17 mouse cellular contexts compared by ENCODE assay signal in the genomic region with DNA sequence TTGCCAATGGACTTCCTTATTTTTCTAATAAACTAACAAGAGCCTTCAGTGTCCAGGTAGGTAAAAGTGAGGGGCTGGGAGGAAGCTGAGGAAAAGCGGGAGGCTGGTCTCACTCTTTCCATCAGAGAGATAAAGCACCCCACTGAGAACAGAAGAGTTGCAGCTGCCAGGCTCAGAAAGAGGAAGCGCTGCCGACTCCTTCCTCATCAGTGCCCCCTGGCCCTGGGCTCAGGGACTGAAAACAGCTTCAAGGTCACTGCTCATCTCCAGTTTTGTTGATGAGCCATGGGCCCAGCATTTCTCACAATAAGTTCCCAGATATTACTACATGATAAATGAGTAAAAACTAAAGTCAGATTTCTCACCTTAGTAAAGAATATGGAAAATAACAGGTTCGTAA. TPM values are rescaled to one million over a fixed set of nuclear protein-coding genes. Genes with fewer than 3 reads are reported as not detected.
DNase-seq lines count a peak whose midpoint lies in the region; ATAC-seq and TF ChIP-seq lines count a peak whose summit lies in the region.
"Had no signal": no experiment of that assay in that cellular context is flagged by ENCODE, and none has a peak within 500 bp of the region (broad histone marks: within the 10 kb centered on the region; RNA-seq: fewer than 3 reads in every experiment).

No protein-coding gene starts in this region.

- peak; percentile 71 for ATAC-seq in megakaryocyte, adult 5-6 weeks (ENCODE audit: poor library complexity, severe bottlenecking)
- ATAC-seq: forebrain, embryonic 16.5 days; hindbrain, postnatal 0 days had no signal

- no peak for TF ChIP-seq POLR2A in spleen, adult 2 months (IDR thresholded peaks at IDR 0.05; ENCODE audit: low read depth, low read length)
- no peak for TF ChIP-seq POLR2A in bone marrow, adult 2 months (IDR thresholded peaks at IDR 0.05; ENCODE audit: borderline replicate concordance, control insufficient read depth, low read depth, low read length)

- no peak overlapping the region for H3K4me3 ChIP-seq in spleen, adult 2 months (ENCODE audit: extremely low read depth, insufficient read depth, insufficient read length)
- H3K4me3 ChIP-seq in bone marrow, adult 2 months (replicated peaks; ENCODE audit: control insufficient read depth, low read depth, low read length), result no peak overlapping the region
- H3K4me3 ChIP-seq: heart, embryonic 10.5 days; liver, embryonic 13.5 days; megakaryocyte, embryonic 14.5 days had no signal

- no peaks in the 10 kb centered on the region for H3K4me1 ChIP-seq in spleen, adult 2 months (ENCODE audit: control insufficient read depth, insufficient read depth, insufficient read length)
- H3K4me1 ChIP-seq in bone marrow, adult 2 months (ENCODE audit: control insufficient read depth, insufficient read depth, low read length), result no peaks in the 10 kb centered on the region
- H3K4me1 ChIP-seq: heart, embryonic 10.5 days; megakaryocyte, embryonic 14.5 days had no signal

- no peaks in the 10 kb centered on the region for H3K27me3 ChIP-seq in spleen, adult 2 months (ENCODE audit: control insufficient read depth, insufficient read depth, low read length)
- H3K27me3 ChIP-seq: liver, embryonic 13.5 days had no signal

- H3K36me3 ChIP-seq in spleen, adult 2 months (ENCODE audit: control insufficient read depth, insufficient read depth, low read length), result no peaks in the 10 kb centered on the region
- H3K36me3 ChIP-seq: heart, embryonic 10.5 days; liver, embryonic 13.5 days had no signal

- 26% methylated on average over 4 of the region's 4 CpGs for WGBS in spleen, adult 2 months
- WGBS in bone marrow, adult 2 months, result 22% methylated on average over 4 of the region's 4 CpGs

- no peak overlapping the region for H3K27ac ChIP-seq in spleen, adult 2 months (ENCODE audit: insufficient read depth, low read length)
- no peak overlapping the region for H3K27ac ChIP-seq in bone marrow, adult 2 months (ENCODE audit: control insufficient read depth, insufficient read depth, low read depth, low read length, poor library complexity)
- H3K27ac ChIP-seq: heart, embryonic 10.5 days; hindbrain, postnatal 0 days; liver, embryonic 13.5 days had no signal

- DNase-seq in spleen, adult 2 months (ENCODE audit: low read depth in 1 of 2, low spot score in 2 of 2), result peak in 1 of 2 experiments; percentile 43
- no peak for DNase-seq in spleen, adult 12 weeks (ENCODE audit: low spot score)
- DNase-seq in embryo, embryonic 10 days (ENCODE audit: low spot score), result no peak
- DNase-seq in cerebellum, adult 18-20 months, result no peak
- no peak for DNase-seq in yolk sac, embryonic 10.5 days (ENCODE audit: low spot score)
- DNase-seq: cerebellum, postnatal 14 days; heart, postnatal 14 days; kidney, adult 2 months; kidney, postnatal 25 days; liver, embryonic 13.5 days; right cerebral cortex, postnatal 25 days had no signal

- TF ChIP-seq CTCF in spleen, adult 2 months (IDR thresholded peaks at IDR 0.05; ENCODE audit: extremely low read depth, insufficient read depth, insufficient read length, insufficient replicate concordance), result peak; percentile 25; the same call in 1 of the 2 replicates
- TF ChIP-seq CTCF in bone marrow, adult 2 months (IDR thresholded peaks at IDR 0.05; ENCODE audit: control insufficient read depth, insufficient read depth, low read length), result 0 out of 2 replicates have a peak, but pooled peaks have one; percentile 6

RNA-seq across cellular contexts. Expression of a gene that starts 57.4 kb away (rescaled TPM):
- polyA plus RNA-seq in spleen, adult 2 months (2012; rRNA removed), result 6.5 and 7.4 TPM in 2 replicates
- polyA plus RNA-seq in bone marrow, adult 2 months (2011; ENCODE audit: insufficient read depth, insufficient read length, low replicate concordance, missing spikeins), result 2.5 and 3.8 TPM in 2 replicates
- 0.64 and 0.69 TPM in 2 replicates for total RNA-seq in megakaryocyte, adult 5-6 weeks (2015)
- 1.0 and 1.2 TPM in 2 replicates for total RNA-seq in megakaryocyte, adult 5-6 weeks (2017)
